Mouse (Mus musculus): ENCODE data around the gene Nebl. TPM values are rescaled to one million over a fixed set of nuclear protein-coding genes. Genes with fewer than 3 reads are reported as not detected.
A peak's percentile ranks its signal among the peaks of the same experiment; 100 is the strongest.
"Not testable (repeated sequence)": the region's sequence is repeated elsewhere in the genome, so short reads cannot be mapped to it uniquely, and the experiment has no call there.

Gene Nebl
- total RNA-seq, 2 experiments from 2014 or later = 1.4 to 2.3 TPM

DNA sequence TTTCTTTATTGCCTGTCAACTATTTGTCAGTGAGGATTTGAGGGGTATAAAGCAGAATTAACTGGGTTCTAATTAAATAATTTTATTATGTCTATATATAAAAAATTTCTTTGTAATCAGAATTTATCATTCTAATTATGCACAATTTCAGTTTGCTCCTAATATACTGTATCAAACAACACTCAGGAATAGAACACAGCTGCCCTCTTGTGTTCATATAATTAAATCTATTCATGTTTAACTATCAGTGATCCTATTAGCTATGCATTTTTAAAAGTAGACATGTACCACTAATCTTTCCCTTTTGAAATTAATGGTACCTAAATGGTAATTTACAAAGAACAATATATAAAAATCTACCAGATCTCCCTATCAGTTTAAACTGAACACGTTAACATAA is 404.7 kb downstream of the Nebl start:
- DNase-seq = no peak
- intact Hi-C loops (cut with DNase I) = no loop called here

DNA sequence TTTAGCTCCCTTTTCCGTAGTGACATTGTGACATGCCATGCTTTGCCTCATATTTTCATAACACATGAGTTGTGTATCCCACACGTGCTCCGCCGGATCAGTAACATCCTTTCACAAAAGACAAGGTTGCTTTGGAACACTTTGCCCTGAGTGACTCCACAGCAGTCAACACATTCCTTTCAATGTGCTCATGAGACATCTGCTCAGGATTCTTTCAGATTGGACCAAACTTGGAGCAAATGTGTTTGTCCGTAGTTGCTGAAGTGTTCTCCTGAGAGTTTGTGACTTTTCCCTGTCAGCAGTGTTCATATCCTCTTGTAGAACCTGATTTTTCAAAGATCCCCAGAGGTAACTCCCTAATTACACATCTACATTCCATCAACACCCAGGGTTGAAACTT is 414.4 kb downstream of the Nebl start:
- peak; percentile 8 to 14 for DNase-seq
- intact Hi-C loops (cut with DNase I) = no loop called here

DNA sequence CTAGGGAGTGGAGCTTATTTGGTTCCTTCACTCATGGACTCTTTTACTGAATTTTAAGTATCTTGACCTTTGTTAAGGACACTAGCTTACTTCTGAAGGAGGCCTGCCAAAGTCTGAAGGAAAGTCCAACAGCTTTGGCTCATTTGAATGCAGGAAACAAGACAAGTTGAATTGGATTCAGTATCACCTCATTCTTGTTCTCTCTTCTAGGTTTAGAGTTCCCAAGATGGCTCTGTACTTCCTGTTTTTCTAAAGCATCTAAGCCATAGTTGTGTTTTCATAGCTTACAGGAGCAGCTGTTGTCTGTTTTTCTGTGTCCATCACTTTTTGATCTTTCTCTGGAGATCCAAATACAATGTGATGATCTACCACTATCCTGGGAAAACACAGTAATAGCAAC is 429.9 kb downstream of the Nebl start:
- intact Hi-C loops (cut with DNase I) = no loop called here
- DNase-seq = peak in 1 of 2 experiments; percentile 11

DNA sequence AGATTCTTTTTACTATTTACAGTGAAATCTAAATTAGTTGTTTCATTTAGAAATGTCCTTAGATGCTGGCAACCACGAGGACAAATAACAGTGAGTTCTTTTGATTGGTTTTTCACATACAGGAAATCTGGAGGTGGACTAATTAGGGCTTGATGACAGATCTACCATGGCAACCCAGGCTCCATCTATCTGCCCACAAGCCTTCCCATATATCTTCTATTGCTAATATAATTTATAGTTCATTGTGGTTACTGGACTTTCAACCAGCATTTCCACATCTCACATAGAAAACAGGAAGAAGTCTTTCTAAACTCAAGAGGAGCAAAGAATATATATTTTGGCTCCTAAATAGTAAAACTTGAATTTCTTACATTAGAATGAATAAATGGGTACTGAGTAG is 433.8 kb downstream of the Nebl start:
- intact Hi-C loops (cut with DNase I) = no loop called here
- DNase-seq = no peak

DNA sequence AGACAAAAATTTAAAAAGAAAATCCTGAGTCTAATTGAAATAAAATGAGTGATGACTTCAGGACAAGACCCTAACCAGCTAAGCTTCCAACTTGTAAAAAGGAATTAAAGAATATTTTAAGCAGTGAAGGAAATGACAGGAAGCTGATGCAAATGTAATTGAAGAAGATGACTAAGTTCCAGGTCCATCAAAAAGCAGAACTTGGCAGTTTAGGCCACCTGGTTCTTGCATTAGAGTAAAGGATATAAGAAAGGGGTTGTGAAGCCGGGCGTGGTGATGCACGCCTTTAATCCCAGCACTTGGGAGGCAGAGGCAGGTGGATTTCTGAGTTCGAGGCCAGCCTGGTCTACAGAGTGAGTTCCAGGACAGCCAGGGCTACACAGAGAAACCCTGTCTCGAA is 436.0 kb downstream of the Nebl start:
- DNase-seq; intact Hi-C loops (cut with DNase I): not testable (repeated sequence)

Small RNA genes within 50 kb of the gene (microRNA-seq; reads per million reads assigned to microRNA genes)
- gene Mir6419 = 0 reads per million in 2 experiments
